11 mouse cellular contexts compared by ENCODE assay signal in the genomic region with DNA sequence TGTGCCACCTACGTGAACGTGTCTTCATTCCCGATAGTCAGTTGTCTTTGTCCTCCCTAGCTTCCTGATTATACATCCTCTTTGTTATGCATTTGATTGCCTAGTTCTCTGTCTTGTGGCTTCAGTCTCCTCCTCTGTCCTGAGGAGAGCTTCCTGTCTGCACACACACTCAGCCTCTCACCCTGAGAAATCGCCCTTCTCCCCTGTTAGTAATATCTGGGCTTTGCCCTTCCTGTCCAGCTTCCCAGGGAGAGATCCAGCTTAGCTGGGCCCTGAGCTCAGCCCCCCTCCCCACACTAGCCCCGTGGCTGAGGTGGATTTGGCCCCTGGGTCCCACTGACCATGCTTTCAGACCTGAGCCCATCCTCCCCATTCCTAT.
A peak's percentile ranks its signal among the peaks of the same experiment; 100 is the strongest.
DNase-seq lines count a peak whose midpoint lies in the region; ATAC-seq and TF ChIP-seq lines count a peak whose summit lies in the region.
"Had no signal": no experiment of that assay in that cellular context is flagged by ENCODE, and none has a peak within 500 bp of the region (broad histone marks: within the 10 kb centered on the region; RNA-seq: fewer than 3 reads in every experiment).

No protein-coding gene starts in this region.

- peak overlapping the region; percentile 14; the same call in 1 of the 2 replicates for H3K9ac ChIP-seq in heart, embryonic 16.5 days (ENCODE audit: low read length)
- 0 out of 2 replicates have a peak overlapping the region, but pooled peaks have one; percentile 8 for H3K9ac ChIP-seq in forebrain, embryonic 16.5 days (replicated peaks; ENCODE audit: low read depth, low read length)
- H3K9ac ChIP-seq in midbrain, embryonic 11.5 days (ENCODE audit: low read length), result peak overlapping the region; percentile 32; the same call in 1 of the 2 replicates
- H3K9ac ChIP-seq in intestine, postnatal 0 days (ENCODE audit: low read depth, low read length), result no peak overlapping the region

- H3K27ac ChIP-seq in heart, embryonic 16.5 days (ENCODE audit: low read length), result peak overlapping the region; percentile 68
- peak overlapping the region; percentile 1; the same call in 1 of the 2 replicates for H3K27ac ChIP-seq in forebrain, embryonic 16.5 days (ENCODE audit: low read length)
- no peak overlapping the region; the same call in 1 of the 2 replicates for H3K27ac ChIP-seq in midbrain, embryonic 11.5 days (ENCODE audit: low read depth, low read length)
- no peak overlapping the region for H3K27ac ChIP-seq in intestine, postnatal 0 days (ENCODE audit: low read depth, low read length)

- H3K27me3 ChIP-seq in heart, embryonic 16.5 days (ENCODE audit: control insufficient read depth, insufficient read depth, low read length), result no peaks in the 10 kb centered on the region
- no peaks in the 10 kb centered on the region for H3K27me3 ChIP-seq in forebrain, embryonic 16.5 days (replicated peaks; ENCODE audit: control insufficient read depth, insufficient read depth, low read length)
- H3K27me3 ChIP-seq in midbrain, embryonic 11.5 days (ENCODE audit: control insufficient read depth, insufficient read depth, low read length), result no peaks in the 10 kb centered on the region
- no peaks in the 10 kb centered on the region for H3K27me3 ChIP-seq in intestine, postnatal 0 days (replicated peaks; ENCODE audit: control insufficient read depth, insufficient read depth, low read length)

- intact Hi-C loops in heart, postnatal 25 days (cut with DNase I), result no loop called here

- ATAC-seq in heart, embryonic 16.5 days (replicated peaks; ENCODE audit: extremely low read depth, insufficient read depth, low FRiP score), result peak; percentile 60; the same call in 1 of the 2 replicates
- peak; percentile 26; the same call in 1 of the 2 replicates for ATAC-seq in forebrain, embryonic 16.5 days
- no peak for ATAC-seq in midbrain, embryonic 11.5 days (ENCODE audit: low FRiP score)
- ATAC-seq in megakaryocyte-erythroid progenitor cell, adult 5-6 weeks (replicated peaks; ENCODE audit: low FRiP score, low TSS enrichment, poor library complexity, severe bottlenecking), result no peak
- no peak for ATAC-seq in intestine, postnatal 0 days

- 0 out of 2 replicates have a peak overlapping the region, but pooled peaks have one; percentile 7 for H3K4me2 ChIP-seq in heart, embryonic 16.5 days (ENCODE audit: low read depth, low read length)
- H3K4me2 ChIP-seq in forebrain, embryonic 16.5 days (ENCODE audit: low read length), result no peak overlapping the region
- H3K4me2 ChIP-seq in midbrain, embryonic 11.5 days, result no peak overlapping the region
- no peak overlapping the region for H3K4me2 ChIP-seq in intestine, postnatal 0 days (replicated peaks; ENCODE audit: low read depth)

- H3K36me3 ChIP-seq in heart, embryonic 16.5 days (ENCODE audit: control insufficient read depth, insufficient read depth), result peaks cover 6% of the 10 kb centered on the region; the same call in 1 of the 2 replicates
- H3K36me3 ChIP-seq in forebrain, embryonic 16.5 days (ENCODE audit: control insufficient read depth, insufficient read depth), result peaks cover 3% of the 10 kb centered on the region; the same call in 1 of the 2 replicates
- H3K36me3 ChIP-seq in midbrain, embryonic 11.5 days (ENCODE audit: control insufficient read depth, insufficient read depth, low read length), result peaks cover 2% of the 10 kb centered on the region; the same call in 1 of the 2 replicates
- H3K36me3 ChIP-seq in intestine, postnatal 0 days (ENCODE audit: control insufficient read depth, insufficient read depth), result peaks cover 8% of the 10 kb centered on the region

- peaks cover 18% of the 10 kb centered on the region for H3K4me1 ChIP-seq in heart, embryonic 16.5 days (ENCODE audit: control insufficient read depth, insufficient read depth, low read length)
- H3K4me1 ChIP-seq in forebrain, embryonic 16.5 days (replicated peaks; ENCODE audit: control insufficient read depth, insufficient read depth, low read length), result peaks cover 23% of the 10 kb centered on the region
- peaks cover 14% of the 10 kb centered on the region for H3K4me1 ChIP-seq in midbrain, embryonic 11.5 days (ENCODE audit: control insufficient read depth, insufficient read depth, low read length)
- no peaks in the 10 kb centered on the region for H3K4me1 ChIP-seq in intestine, postnatal 0 days (replicated peaks; ENCODE audit: control insufficient read depth, insufficient read depth, low read length)

- no peak overlapping the region for H3K4me3 ChIP-seq in heart, embryonic 16.5 days (ENCODE audit: low read length)
- H3K4me3 ChIP-seq in forebrain, embryonic 16.5 days (replicated peaks; ENCODE audit: low read length), result no peak overlapping the region
- H3K4me3 ChIP-seq in midbrain, embryonic 11.5 days (ENCODE audit: low read depth, low read length), result no peak overlapping the region
- no peak overlapping the region for H3K4me3 ChIP-seq in intestine, postnatal 0 days (ENCODE audit: low read depth, low read length)
- H3K4me3 ChIP-seq: erythroblast, embryonic 14.5 days had no signal

- DNase-seq in heart, postnatal 25 days (ENCODE audit: low spot score), result no peak
- DNase-seq in Muller cell, postnatal 12 days (ENCODE audit: inconsistent ontology term), result peak; percentile 7
- DNase-seq in midbrain, embryonic 11.5 days (ENCODE audit: low spot score, missing footprints), result no peak
- no peak for DNase-seq in thymus, postnatal 36 days
- DNase-seq: kidney, postnatal 10 days; lung, adult 2 months had no signal

- 41% methylated on average over 5 of the region's 5 CpGs for WGBS in heart, embryonic 16.5 days
- 20% methylated on average over 5 of the region's 5 CpGs for WGBS in forebrain, embryonic 16.5 days
- 15% methylated on average over 5 of the region's 5 CpGs for WGBS in midbrain, embryonic 11.5 days
- WGBS in intestine, postnatal 0 days, result 48% methylated on average over 5 of the region's 5 CpGs

- no peaks in the 10 kb centered on the region for H3K9me3 ChIP-seq in heart, embryonic 16.5 days (replicated peaks; ENCODE audit: control insufficient read depth, low read length)
- no peaks in the 10 kb centered on the region for H3K9me3 ChIP-seq in forebrain, embryonic 16.5 days (ENCODE audit: control insufficient read depth, low read length)
- H3K9me3 ChIP-seq in midbrain, embryonic 11.5 days (ENCODE audit: control insufficient read depth, low read length), result no peaks in the 10 kb centered on the region
- no peaks in the 10 kb centered on the region for H3K9me3 ChIP-seq in intestine, postnatal 0 days (ENCODE audit: control insufficient read depth)

- no peak for TF ChIP-seq CTCF in intestine, postnatal 0 days (IDR thresholded peaks at IDR 0.05; ENCODE audit: low read depth)

Comparison
In these comparisons a context has a peak if more than half of its experiments do, and no peak if none do; other contexts are left out.
1. ATAC-seq: peak in heart, embryonic 16.5 days (single experiment) and forebrain, embryonic 16.5 days (single experiment); none in midbrain, embryonic 11.5 days (single experiment), megakaryocyte-erythroid progenitor cell, adult 5-6 weeks (single experiment) and intestine, postnatal 0 days (single experiment).
2. H3K27ac ChIP-seq: peak in heart, embryonic 16.5 days (single experiment) and forebrain, embryonic 16.5 days (single experiment); none in midbrain, embryonic 11.5 days (single experiment) and intestine, postnatal 0 days (single experiment).